Comparison of ENCODE assay signal across 8 mouse cellular contexts in the genomic region with DNA sequence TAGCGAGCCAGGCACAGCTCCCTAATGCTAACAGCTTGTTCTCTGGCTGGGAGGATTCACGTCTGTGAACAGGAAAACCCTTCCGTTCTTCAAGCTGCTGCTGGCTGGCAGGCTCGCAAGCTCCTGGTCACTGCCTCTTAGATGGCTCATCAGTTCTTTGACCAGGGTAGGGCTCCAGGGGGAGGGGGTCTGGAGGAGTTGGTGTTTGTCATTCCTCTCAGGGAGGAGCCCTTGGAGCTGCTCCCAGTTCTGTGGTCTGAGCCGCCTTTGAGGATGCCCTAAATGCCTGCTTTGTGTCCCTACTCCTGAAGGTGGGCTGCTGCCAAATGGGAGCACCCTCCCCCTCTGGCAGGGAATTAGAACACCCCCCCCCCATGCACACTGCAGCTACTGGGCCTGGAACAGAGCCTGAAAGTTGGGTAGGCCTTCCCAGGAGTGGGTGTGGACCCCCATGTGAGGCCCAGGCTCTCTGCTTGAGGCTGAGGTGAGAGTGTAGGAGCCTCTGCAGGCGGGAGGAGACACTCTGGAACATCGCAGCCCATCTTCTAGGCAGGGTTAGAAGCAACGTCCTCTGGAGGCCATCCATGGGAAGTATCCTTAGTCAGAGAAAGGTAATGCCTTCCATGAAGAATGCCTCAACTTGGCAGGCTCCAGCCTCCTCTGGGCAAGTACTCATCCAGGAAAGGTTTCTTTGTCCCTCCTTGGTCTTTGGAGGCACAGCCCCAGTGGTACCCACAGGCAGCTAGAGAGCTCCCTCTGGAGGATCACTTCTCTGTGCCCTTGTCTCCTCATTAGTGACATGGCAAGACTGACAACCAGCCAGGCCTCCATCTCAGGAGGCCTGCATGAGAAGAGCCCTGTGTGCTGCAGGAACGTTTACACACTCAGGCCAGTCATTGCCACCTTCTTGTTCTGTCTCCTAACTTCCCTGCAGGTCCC. TPM values are rescaled to one million over a fixed set of nuclear protein-coding genes. Genes with fewer than 3 reads are reported as not detected.
DNase-seq lines count a peak whose midpoint lies in the region; ATAC-seq and TF ChIP-seq lines count a peak whose summit lies in the region.

No protein-coding gene starts in this region.

- intact Hi-C loops in left cerebral cortex, postnatal 10 days (cut with DNase I): loop anchor here (5.0 kb wide), 1 partner anchor 149 kb away; a partner anchor contains a TSS

- no peak for TF ChIP-seq CTCF in olfactory bulb, adult 2 months (IDR thresholded peaks at IDR 0.05; ENCODE audit: insufficient read depth, low read depth, low read length)

- DNase-seq in limb, embryonic 10.5 days (ENCODE audit: low spot score): no peak
- DNase-seq in frontal cortex, postnatal 10 days (ENCODE audit: low spot score in 2 of 2): peak; percentile 75 to 90
- DNase-seq in left cerebral cortex, postnatal 10 days (ENCODE audit: extremely low spot score in 1 of 2, low spot score in 2 of 2): peak; percentile 81 to 88
- DNase-seq in ovary, postnatal 10 days (ENCODE audit: low spot score): no peak
- no peak for DNase-seq in thymus, postnatal 14 days
- DNase-seq in heart, adult 11 months: no peak

- no peak for TF ChIP-seq POLR2A in olfactory bulb, adult 2 months (IDR thresholded peaks at IDR 0.05; ENCODE audit: insufficient read depth, low read depth, low read length)

- H3K36me3 ChIP-seq in limb, embryonic 13.5 days: no peaks in the 10 kb centered on the region
- no peaks in the 10 kb centered on the region for H3K36me3 ChIP-seq in limb, embryonic 10.5 days

- peaks cover 4% of the 10 kb centered on the region; the same call in 1 of the 2 replicates for H3K4me1 ChIP-seq in limb, embryonic 13.5 days
- peaks cover 27% of the 10 kb centered on the region for H3K4me1 ChIP-seq in limb, embryonic 10.5 days
- peaks cover 28% of the 10 kb centered on the region for H3K4me1 ChIP-seq in olfactory bulb, adult 2 months (ENCODE audit: control insufficient read depth, insufficient read depth, low read length)

- H3K4me3 ChIP-seq in limb, embryonic 13.5 days: no peak overlapping the region
- H3K4me3 ChIP-seq in limb, embryonic 10.5 days: no peak overlapping the region
- no peak overlapping the region for H3K4me3 ChIP-seq in olfactory bulb, adult 2 months (ENCODE audit: insufficient read depth, low read depth, low read length)

- no peaks in the 10 kb centered on the region for H3K9me3 ChIP-seq in limb, embryonic 13.5 days
- H3K9me3 ChIP-seq in limb, embryonic 10.5 days (replicated peaks): no peaks in the 10 kb centered on the region

- H3K9ac ChIP-seq in limb, embryonic 13.5 days: no peak overlapping the region

- no peak overlapping the region for H3K4me2 ChIP-seq in limb, embryonic 13.5 days (replicated peaks)

- H3K27ac ChIP-seq in limb, embryonic 13.5 days: no peak overlapping the region
- H3K27ac ChIP-seq in limb, embryonic 10.5 days: no peak overlapping the region
- H3K27ac ChIP-seq in olfactory bulb, adult 2 months (ENCODE audit: insufficient read depth, low read depth, low read length): peak overlapping the region; percentile 73

- ATAC-seq in limb, embryonic 13.5 days (ENCODE audit: low FRiP score, low read depth): peak; percentile 55; the same call in 1 of the 2 replicates

- 59% methylated on average over 9 of the region's 9 CpGs for WGBS in limb, embryonic 13.5 days
- WGBS in limb, embryonic 10.5 days: 67% methylated on average over 9 of the region's 9 CpGs
- 48% methylated on average over 9 of the region's 9 CpGs for WGBS in olfactory bulb, adult 2 months

- H3K27me3 ChIP-seq in limb, embryonic 13.5 days: peaks cover 87% of the 10 kb centered on the region
- H3K27me3 ChIP-seq in limb, embryonic 10.5 days (ENCODE audit: low read depth, poor library complexity, severe bottlenecking): peaks cover 73% of the 10 kb centered on the region

RNA-seq across cellular contexts. Expression of a gene that starts 24.2 kb away (rescaled TPM):
- polyA plus RNA-seq in limb, embryonic 13.5 days (2015; fragmentation: Nextera tagmentation; extraction: Ambion mirVana): 12.7 and 13.6 TPM in 2 replicates
- 21.0 and 24.2 TPM in 2 replicates for polyA plus RNA-seq in limb, embryonic 10.5 days (2016; fragmentation: Nextera tagmentation; extraction: Ambion mirVana)
- 10 to 100 TPM; 61.8 to 62.2 TPM for total RNA-seq in left cerebral cortex, postnatal 10 days (2021)
- not detected in 2 replicates for polyA plus RNA-seq in olfactory bulb, adult 2 months (2012; ENCODE audit: insufficient read depth, insufficient read length, low replicate concordance, missing spikeins)

RNA-seq across cellular contexts. Expression of a gene that starts 46.4 kb away (rescaled TPM):
- 0.46 and 0.47 TPM in 2 replicates for polyA plus RNA-seq in limb, embryonic 13.5 days (2015; fragmentation: Nextera tagmentation; extraction: Ambion mirVana)
- polyA plus RNA-seq in limb, embryonic 10.5 days (2016; fragmentation: Nextera tagmentation; extraction: Ambion mirVana): 0.93 and 1.7 TPM in 2 replicates
- 1 to 10 TPM; 4.2 to 5.4 TPM for total RNA-seq in left cerebral cortex, postnatal 10 days (2021)
- polyA plus RNA-seq in olfactory bulb, adult 2 months (2012; ENCODE audit: insufficient read depth, insufficient read length, low replicate concordance, missing spikeins): not detected in 2 replicates

RNA-seq across cellular contexts. Expression of a gene that starts 46.6 kb away (rescaled TPM):
- 1.0 and 2.0 TPM in 2 replicates for polyA plus RNA-seq in limb, embryonic 13.5 days (2015; fragmentation: Nextera tagmentation; extraction: Ambion mirVana)
- polyA plus RNA-seq in limb, embryonic 10.5 days (2016; fragmentation: Nextera tagmentation; extraction: Ambion mirVana): 1.1 and 1.9 TPM in 2 replicates
- 100 to 1,000 TPM; 199 to 201 TPM for total RNA-seq in left cerebral cortex, postnatal 10 days (2021)
- polyA plus RNA-seq in olfactory bulb, adult 2 months (2012; ENCODE audit: insufficient read depth, insufficient read length, low replicate concordance, missing spikeins): not detected in 2 replicates

Comparison
In these comparisons a context has a peak if more than half of its experiments do, and no peak if none do; other contexts are left out.
1. DNase-seq: peak in frontal cortex, postnatal 10 days (2 of 2) and left cerebral cortex, postnatal 10 days (2 of 2); none in limb, embryonic 10.5 days (single experiment), ovary, postnatal 10 days (single experiment), thymus, postnatal 14 days (single experiment) and heart, adult 11 months (single experiment).
2. RNA of a gene that starts 24.2 kb away (polyA plus RNA-seq): 21.0 to 24.2 TPM in limb, embryonic 10.5 days and 12.7 to 13.6 TPM in limb, embryonic 13.5 days; not detected in olfactory bulb, adult 2 months; every median in the first group is over 10 times any median in the second.